Mouse (Mus musculus) G1E (cell line): Measurements from ENCODE around the gene Depdc7. TPM values are rescaled to one million over a fixed set of nuclear protein-coding genes. Genes with fewer than 3 reads are reported as not detected.

ENCODE experiments used
- ATAC-seq: 2 replicates; pipeline ENCODE4 v1.8.0; 2016; ENCODE audit warnings: mild to moderate bottlenecking; ENCODE audit not compliant: insufficient number of reproducible peaks, poor library complexity, low FRiP score, severe bottlenecking; ENCODE audit errors: extremely low read depth
- DNase-seq: peaks from one replicate; pipeline ENCODE4 v3.0.0; 2012; ENCODE audit warnings: low spot score
- H3K27me3 ChIP-seq: 2 replicates; pipeline ENCODE4 v1.6.1; 2012; ENCODE audit warnings: mild to moderate bottlenecking, low read length, inconsistent platforms; ENCODE audit not compliant: insufficient read depth
- H3K36me3 ChIP-seq: replicated peaks from 2 replicates; pipeline ENCODE3; 2012; ENCODE audit warnings: mild to moderate bottlenecking, inconsistent platforms
- H3K4me1 ChIP-seq: 2 replicates; pipeline ENCODE4 v1.6.1; 2012; ENCODE audit warnings: low read depth, low read length, inconsistent platforms, mixed read lengths; ENCODE audit not compliant: insufficient read depth
- H3K4me3 ChIP-seq: 2 replicates; pipeline ENCODE4 v1.5.1; 2012; ENCODE audit warnings: low read depth, mild to moderate bottlenecking, inconsistent platforms, low read length, moderate library complexity, mixed read lengths
- H3K9me3 ChIP-seq: replicated peaks from 2 replicates; pipeline ENCODE4 v1.6.1; 2012; ENCODE audit warnings: inconsistent platforms
- CTCF ChIP-seq: IDR thresholded peaks from 2 replicates; pipeline ENCODE4 v1.5.1; 2012; ENCODE audit warnings: low read depth, low read length, inconsistent platforms, mixed read lengths
- GATA1 ChIP-seq: IDR thresholded peaks from 2 replicates; pipeline ENCODE4 v1.6.1; 2012; ENCODE audit warnings: borderline replicate concordance, low read length, inconsistent platforms, mixed read lengths
- GATA2 ChIP-seq: IDR thresholded peaks from 2 replicates; pipeline ENCODE4 v1.6.1; 2012; ENCODE audit warnings: low read depth, low read length, inconsistent platforms, borderline replicate concordance
- POLR2AphosphoS5 ChIP-seq: IDR thresholded peaks from 2 replicates; pipeline ENCODE4 v1.6.1; 2012; ENCODE audit warnings: low read depth, low read length, inconsistent platforms; ENCODE audit not compliant: insufficient replicate concordance
- TAL1 ChIP-seq: conservative IDR thresholded peaks from 2 replicates; pipeline ENCODE4 v1.6.1; 2012; ENCODE audit warnings: low read depth, low read length, inconsistent platforms, mixed read lengths
- polyA plus RNA-seq: library from polyadenylated mRNA; stranded (reverse); fragments of >175 nt; gene quantifications from 2 replicates; pipeline ENCODE4 v1.2.3, GENCODE M21; 2012
- total RNA-seq, 2 experiments: library from RNA; stranded (forward) in 1 of 2; stranded (reverse) in 1 of 2; fragments of 200-1000 nt in 1 of 2; fragments of >200 nt in 1 of 2; fragmentation: Nextera tagmentation in 1 of 2; gene quantifications; 2 replicates each; pipeline ENCODE4 v1.2.3; 2014 to 2017

Gene Depdc7
- total RNA-seq (2014; fragmentation: Nextera tagmentation) = 1.4 and 2.4 TPM in 2 replicates
- 6.7 and 7.0 TPM in 2 replicates for total RNA-seq (2017)
- 1.4 and 1.8 TPM in 2 replicates for polyA plus RNA-seq

- Histone ChIP-seq H3K27me3 (peaks cover 21% of the 10 kb centered on the region), H3K4me1 (peaks cover 14% of the 10 kb centered on the region), H3K9me3 (no peaks in the 10 kb centered on the region), H3K4me3 (peak within 1 kb of the TSS; percentile 78), H3K36me3 (no peaks in the 10 kb centered on the region)
- DNase-seq (peak; percentile 83), ATAC-seq (peak; percentile 77)
- TF ChIP-seq CTCF (no peak), POLR2AphosphoS5 (no peak), GATA2 (no peak), TAL1 (no peak), GATA1 (no peak)
These were observed at the start of gene Depdc7 for GRCm38 (mm10) chr2:104742741-104743064. Gene Depdc7, minus strand, starts transcription at chr2:104742878.

GRCm38 (mm10) chr2:104774763-104775162, 32.1 kb upstream of the Depdc7 start:
- Histone ChIP-seq H3K4me3 (no peak overlapping the region), H3K27me3 (no peaks in the 10 kb centered on the region), H3K4me1 (no peaks in the 10 kb centered on the region), H3K36me3 (peaks cover 64% of the 10 kb centered on the region), H3K9me3 (no peaks in the 10 kb centered on the region)
- peak; percentile 2 for DNase-seq
- ATAC-seq = no peak
- TF ChIP-seq TAL1 = no peak
- TF ChIP-seq CTCF = 0 out of 2 replicates have a peak, but pooled peaks have one; percentile 5
- no peak for TF ChIP-seq GATA2

GRCm38 (mm10) chr2:104768697-104769096, 26.0 kb upstream of the Depdc7 start:
- Histone ChIP-seq H3K9me3 (no peaks in the 10 kb centered on the region), H3K4me3 (no peak overlapping the region), H3K4me1 (no peaks in the 10 kb centered on the region), H3K27me3 (no peaks in the 10 kb centered on the region), H3K36me3 (peaks cover 45% of the 10 kb centered on the region)
- TF ChIP-seq POLR2AphosphoS5 (no peak), TAL1 (no peak), GATA2 (no peak), CTCF (no peak), GATA1 (no peak)
- ATAC-seq = no peak
- no peak for DNase-seq

- Histone ChIP-seq H3K4me3 (no peak overlapping the region), H3K9me3 (no peaks in the 10 kb centered on the region), H3K27me3 (no peaks in the 10 kb centered on the region), H3K36me3 (peaks cover 18% of the 10 kb centered on the region), H3K4me1 (no peaks in the 10 kb centered on the region)
- DNase-seq (no peak), ATAC-seq (no peak)
- TF ChIP-seq GATA2 (no peak), TAL1 (no peak), CTCF (no peak), POLR2AphosphoS5 (no peak), GATA1 (no peak)
These were observed 21.3 kb upstream of the Depdc7 start for GRCm38 (mm10) chr2:104764018-104764417.

GRCm38 (mm10) chr2:104763134-104763703, 20.5 kb upstream of the Depdc7 start:
- TF ChIP-seq GATA2 = no peak
- TF ChIP-seq CTCF = no peak
- TF ChIP-seq TAL1 = no peak
- no peak for TF ChIP-seq POLR2AphosphoS5
- TF ChIP-seq GATA1 = no peak
- ATAC-seq (no peak), DNase-seq (no peak)
- Histone ChIP-seq H3K27me3 (no peaks in the 10 kb centered on the region), H3K36me3 (peaks cover 15% of the 10 kb centered on the region), H3K4me1 (no peaks in the 10 kb centered on the region), H3K9me3 (no peaks in the 10 kb centered on the region), H3K4me3 (no peak overlapping the region)

GRCm38 (mm10) chr2:104750611-104751010, 7.9 kb upstream of the Depdc7 start:
- H3K4me3 ChIP-seq = no peak overlapping the region
- H3K36me3 ChIP-seq = peaks cover 4% of the 10 kb centered on the region
- TF ChIP-seq TAL1 (no peak), GATA2 (no peak), GATA1 (no peak), CTCF (no peak), POLR2AphosphoS5 (no peak)
- no peaks in the 10 kb centered on the region for H3K27me3 ChIP-seq
- no peak for DNase-seq
- ATAC-seq = no peak
- H3K4me1 ChIP-seq = peaks cover 4% of the 10 kb centered on the region; the same call in 1 of the 2 replicates
- H3K9me3 ChIP-seq = no peaks in the 10 kb centered on the region
